Mouse (Mus musculus) midbrain, embryonic 12.5 days (tissue): Measurements from ENCODE around the gene Lenep. TPM values are rescaled to one million over a fixed set of nuclear protein-coding genes. Genes with fewer than 3 reads are reported as not detected.

Experiments used
- ATAC-seq: fragments of 200-750 bp; cut with Nextera tagmentation; 2 replicates; pipeline ENCODE4 v1.8.0; 2017; ENCODE audit warnings: low read depth, moderate TSS enrichment, moderate library complexity; ENCODE audit not compliant: low FRiP score
- H3K27ac ChIP-seq: fragments of 300-500 bp; sonication (generic); replicated peaks from 2 replicates; pipeline ENCODE4 v1.5.1; 2016; ENCODE audit warnings: mild to moderate bottlenecking
- H3K27me3 ChIP-seq: fragments of 300-500 bp; sonication (generic); 2 replicates; pipeline ENCODE4 v1.6.1; 2016; ENCODE audit warnings: mild to moderate bottlenecking
- H3K36me3 ChIP-seq: fragments of 300-500 bp; sonication (generic); 2 replicates; pipeline ENCODE4 v1.6.1; 2016
- H3K4me1 ChIP-seq: fragments of 300-500 bp; sonication (generic); 2 replicates; pipeline ENCODE4 v1.6.1; 2016
- H3K4me2 ChIP-seq: fragments of 300-500 bp; sonication (generic); replicated peaks from 2 replicates; pipeline ENCODE4 v1.6.1; 2016; ENCODE audit warnings: mild to moderate bottlenecking, moderate library complexity
- H3K4me3 ChIP-seq: fragments of 300-500 bp; sonication (generic); 2 replicates; pipeline ENCODE4 v1.5.1; 2016; ENCODE audit warnings: mild to moderate bottlenecking
- H3K9ac ChIP-seq: fragments of 300-500 bp; sonication (generic); replicated peaks from 2 replicates; pipeline ENCODE4 v1.6.1; 2016; ENCODE audit warnings: mild to moderate bottlenecking, moderate library complexity
- H3K9me3 ChIP-seq: fragments of 300-500 bp; sonication (generic); 2 replicates; pipeline ENCODE4 v1.6.1; 2016; ENCODE audit warnings: mild to moderate bottlenecking
- WGBS: fragments of 180-500 bp; shearing (Covaris S2); methylation state at CpG from one replicate; pipeline ENCODE4 v1.1.7; 2016; 5-methylcytosine and 5-hydroxymethylcytosine counted together
- polyA plus RNA-seq: library from polyadenylated mRNA; unstranded; fragments of >200 nt; fragmentation: Nextera tagmentation; extraction: Ambion mirVana; gene quantifications from 2 replicates; pipeline ENCODE4 v1.2.1, GENCODE M21; 2016

The Lenep gene
- polyA plus RNA-seq = 1.1 and 1.5 TPM in 2 replicates

GRCm38 (mm10) chr3:89402693-89403092, at the start of gene Lenep:
TSS of gene Lenep (minus strand) at chr3:89402793.
- no peaks in the 10 kb centered on the region for H3K27me3 ChIP-seq
- H3K4me3 ChIP-seq = no peak within 1 kb of the TSS
- H3K27ac ChIP-seq = no peak within 1 kb of the TSS
- no peaks in the 10 kb centered on the region for H3K9me3 ChIP-seq
- ATAC-seq = no peak
- peaks cover 45% of the 10 kb centered on the region for H3K36me3 ChIP-seq
- no peak within 1 kb of the TSS for H3K9ac ChIP-seq
- WGBS = 77% methylated on average over 5 of the region's 5 CpGs
- no peak within 1 kb of the TSS for H3K4me2 ChIP-seq
- no peaks in the 10 kb centered on the region for H3K4me1 ChIP-seq

- WGBS = 91% methylated on average over 1 of the region's 1 CpGs
- H3K4me1 ChIP-seq = 0 out of 2 replicates have a peak, but pooled peaks cover 2% of the 10 kb centered on the region
- H3K4me2 ChIP-seq = no peak overlapping the region
- H3K27ac ChIP-seq = 0 out of 2 replicates have a peak overlapping the region, but pooled peaks have one; percentile 15
- no peaks in the 10 kb centered on the region for H3K36me3 ChIP-seq
- no peaks in the 10 kb centered on the region for H3K9me3 ChIP-seq
- no peak overlapping the region for H3K9ac ChIP-seq
- no peaks in the 10 kb centered on the region for H3K27me3 ChIP-seq
- ATAC-seq = no peak
- no peak overlapping the region for H3K4me3 ChIP-seq
Measured at GRCm38 (mm10) chr3:89451916-89452315, 49.3 kb upstream of the Lenep start.

GRCm38 (mm10) chr3:89449541-89449940, 46.9 kb upstream of the Lenep start:
- Histone ChIP-seq H3K4me2 (no peak overlapping the region), H3K36me3 (no peaks in the 10 kb centered on the region), H3K9ac (no peak overlapping the region), H3K4me1 (no peaks in the 10 kb centered on the region), H3K27me3 (no peaks in the 10 kb centered on the region), H3K4me3 (no peak overlapping the region), H3K9me3 (no peaks in the 10 kb centered on the region), H3K27ac (no peak overlapping the region)
- WGBS = 47% methylated on average over 7 of the region's 7 CpGs
- ATAC-seq = no peak

GRCm38 (mm10) chr3:89448720-89449537, 46.3 kb upstream of the Lenep start:
- no peak overlapping the region for H3K4me2 ChIP-seq
- no peaks in the 10 kb centered on the region for H3K27me3 ChIP-seq
- no peaks in the 10 kb centered on the region for H3K9me3 ChIP-seq
- no peak overlapping the region for H3K27ac ChIP-seq
- no peaks in the 10 kb centered on the region for H3K4me1 ChIP-seq
- H3K36me3 ChIP-seq = no peaks in the 10 kb centered on the region
- 75% methylated on average over 13 of the region's 13 CpGs for WGBS
- no peak for ATAC-seq
- no peak overlapping the region for H3K9ac ChIP-seq
- H3K4me3 ChIP-seq = no peak overlapping the region

GRCm38 (mm10) chr3:89440691-89441090, 38.1 kb upstream of the Lenep start:
- peaks cover 16% of the 10 kb centered on the region for H3K4me1 ChIP-seq
- no peak overlapping the region for H3K9ac ChIP-seq
- no peaks in the 10 kb centered on the region for H3K27me3 ChIP-seq
- no peak overlapping the region for H3K4me2 ChIP-seq
- H3K27ac ChIP-seq = no peak overlapping the region
- 92% methylated on average over 2 of the region's 2 CpGs for WGBS
- no peaks in the 10 kb centered on the region for H3K36me3 ChIP-seq
- no peak for ATAC-seq
- no peak overlapping the region for H3K4me3 ChIP-seq
- H3K9me3 ChIP-seq = no peaks in the 10 kb centered on the region

GRCm38 (mm10) chr3:89437269-89437668, 34.7 kb upstream of the Lenep start:
- H3K4me1 ChIP-seq = peaks cover 21% of the 10 kb centered on the region
- no peak for ATAC-seq
- H3K27me3 ChIP-seq = no peaks in the 10 kb centered on the region
- H3K27ac ChIP-seq = 0 out of 2 replicates have a peak overlapping the region, but pooled peaks have one; percentile 15
- peak overlapping the region; percentile 61 for H3K4me2 ChIP-seq
- H3K36me3 ChIP-seq = peaks cover 24% of the 10 kb centered on the region
- WGBS = 26% methylated on average over 5 of the region's 5 CpGs
- H3K9ac ChIP-seq = peak overlapping the region; percentile 50
- peak overlapping the region; percentile 45 for H3K4me3 ChIP-seq
- H3K9me3 ChIP-seq = no peaks in the 10 kb centered on the region

GRCm38 (mm10) chr3:89436176-89437113, 33.9 kb upstream of the Lenep start, which contains the start of gene Pbxip1:
TSS of gene Pbxip1 (plus strand) at chr3:89436706.
- peak; percentile 76 for ATAC-seq
- Histone ChIP-seq H3K4me1 (peaks cover 24% of the 10 kb centered on the region), H3K4me2 (peak within 1 kb of the TSS; percentile 61), H3K27ac (0 out of 2 replicates have a peak within 1 kb of the TSS, but pooled peaks have one; percentile 15), H3K4me3 (peak within 1 kb of the TSS; percentile 45), H3K27me3 (no peaks in the 10 kb centered on the region), H3K9ac (peak within 1 kb of the TSS; percentile 50), H3K9me3 (no peaks in the 10 kb centered on the region), H3K36me3 (peaks cover 24% of the 10 kb centered on the region)
- 4% methylated on average over 16 of the region's 16 CpGs for WGBS

- 73% methylated on average over 7 of the region's 7 CpGs for WGBS
- H3K4me3 ChIP-seq = no peak overlapping the region
- no peak overlapping the region for H3K9ac ChIP-seq
- peaks cover 24% of the 10 kb centered on the region for H3K36me3 ChIP-seq
- H3K4me1 ChIP-seq = peaks cover 31% of the 10 kb centered on the region
- no peaks in the 10 kb centered on the region for H3K9me3 ChIP-seq
- ATAC-seq = no peak
- no peaks in the 10 kb centered on the region for H3K27me3 ChIP-seq
- no peak overlapping the region for H3K4me2 ChIP-seq
- peak overlapping the region; percentile 1; the same call in 1 of the 2 replicates for H3K27ac ChIP-seq
Measured at GRCm38 (mm10) chr3:89435041-89435440, 32.4 kb upstream of the Lenep start.

GRCm38 (mm10) chr3:89434532-89434931, 31.9 kb upstream of the Lenep start:
- H3K36me3 ChIP-seq = peaks cover 24% of the 10 kb centered on the region
- no peaks in the 10 kb centered on the region for H3K27me3 ChIP-seq
- no peak overlapping the region for H3K4me2 ChIP-seq
- no peak for ATAC-seq
- peaks cover 31% of the 10 kb centered on the region for H3K4me1 ChIP-seq
- H3K4me3 ChIP-seq = no peak overlapping the region
- no peak overlapping the region for H3K9ac ChIP-seq
- H3K9me3 ChIP-seq = no peaks in the 10 kb centered on the region
- WGBS = 86% methylated on average over 11 of the region's 11 CpGs
- no peak overlapping the region for H3K27ac ChIP-seq

- H3K27ac ChIP-seq = no peak overlapping the region
- WGBS = 96% methylated on average over 8 of the region's 8 CpGs
- no peak for ATAC-seq
Measured at GRCm38 (mm10) chr3:89432606-89433005, 30.0 kb upstream of the Lenep start.

GRCm38 (mm10) chr3:89430171-89431159, 27.9 kb upstream of the Lenep start, which contains the start of gene Pygo2:
TSS of gene Pygo2 (plus strand) at chr3:89430214.
- H3K27me3 ChIP-seq = no peaks in the 10 kb centered on the region
- peak; percentile 97 for ATAC-seq
- H3K9me3 ChIP-seq = no peaks in the 10 kb centered on the region
- peak within 1 kb of the TSS; percentile 77 for H3K4me2 ChIP-seq
- peaks cover 32% of the 10 kb centered on the region for H3K36me3 ChIP-seq
- WGBS = 2% methylated on average over 67 of the region's 68 CpGs
- peak within 1 kb of the TSS; percentile 99 for H3K9ac ChIP-seq
- H3K4me3 ChIP-seq = peak within 1 kb of the TSS; percentile 100
- H3K4me1 ChIP-seq = peaks cover 15% of the 10 kb centered on the region
- peak within 1 kb of the TSS; percentile 91 for H3K27ac ChIP-seq

More at GRCm38 (mm10) chr3:89432606-89433005, 30.0 kb upstream of the Lenep start:
- Histone ChIP-seq H3K36me3 (peaks cover 24% of the 10 kb centered on the region), H3K4me1 (peaks cover 31% of the 10 kb centered on the region), H3K4me3 (no peak overlapping the region), H3K4me2 (no peak overlapping the region), H3K27me3 (no peaks in the 10 kb centered on the region), H3K9me3 (no peaks in the 10 kb centered on the region), H3K9ac (no peak overlapping the region)
